Mouse (Mus musculus): ENCODE data around the gene Spred2.
A peak's percentile ranks its signal among the peaks of the same experiment; 100 is the strongest.

The Spred2 gene

DNA sequence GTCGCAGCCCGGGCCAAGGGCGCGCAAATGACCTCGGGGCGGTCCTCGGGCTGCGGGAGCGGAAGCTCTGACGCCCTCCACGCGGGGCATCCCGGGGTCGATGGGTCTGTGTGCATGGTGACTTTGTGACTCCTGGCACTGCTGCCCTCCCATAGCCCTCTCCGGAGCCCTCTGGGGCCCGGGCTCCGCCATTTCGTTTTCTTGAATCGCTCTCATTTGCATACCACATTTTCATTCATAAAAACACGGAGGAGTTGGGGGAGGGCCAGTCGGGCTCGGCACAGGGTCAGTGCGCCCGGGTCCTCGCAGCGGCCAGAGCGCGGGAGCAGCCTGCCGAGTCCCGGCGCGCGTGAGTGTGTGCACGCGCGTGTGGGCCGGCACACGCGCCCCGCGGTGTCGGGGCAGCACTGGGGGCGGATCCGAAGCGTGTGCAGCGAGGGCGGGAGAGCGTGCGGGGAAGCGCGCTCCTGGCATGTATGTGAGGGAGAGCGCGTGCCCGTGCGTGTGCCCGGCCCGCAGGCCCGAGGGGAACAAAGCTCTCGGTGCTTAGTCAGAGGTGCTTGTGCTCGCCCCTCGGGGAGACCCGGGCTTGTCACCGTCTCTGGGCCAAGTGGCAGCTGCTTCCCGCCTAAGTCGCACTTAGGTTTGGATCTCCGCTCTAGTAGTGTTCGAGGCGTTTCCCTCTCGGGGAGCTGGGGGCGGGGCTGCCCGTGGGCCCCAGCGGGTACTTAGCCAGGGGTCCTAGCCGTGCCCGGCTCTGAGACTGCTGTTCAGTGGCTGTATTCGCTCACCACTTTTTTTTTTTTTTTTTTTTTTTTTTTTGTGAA, 1.2 kb downstream of the Spred2 start:
- peak; percentile 57 to 64 for DNase-seq (ENCODE audit: low spot score in 2 of 2)

DNA sequence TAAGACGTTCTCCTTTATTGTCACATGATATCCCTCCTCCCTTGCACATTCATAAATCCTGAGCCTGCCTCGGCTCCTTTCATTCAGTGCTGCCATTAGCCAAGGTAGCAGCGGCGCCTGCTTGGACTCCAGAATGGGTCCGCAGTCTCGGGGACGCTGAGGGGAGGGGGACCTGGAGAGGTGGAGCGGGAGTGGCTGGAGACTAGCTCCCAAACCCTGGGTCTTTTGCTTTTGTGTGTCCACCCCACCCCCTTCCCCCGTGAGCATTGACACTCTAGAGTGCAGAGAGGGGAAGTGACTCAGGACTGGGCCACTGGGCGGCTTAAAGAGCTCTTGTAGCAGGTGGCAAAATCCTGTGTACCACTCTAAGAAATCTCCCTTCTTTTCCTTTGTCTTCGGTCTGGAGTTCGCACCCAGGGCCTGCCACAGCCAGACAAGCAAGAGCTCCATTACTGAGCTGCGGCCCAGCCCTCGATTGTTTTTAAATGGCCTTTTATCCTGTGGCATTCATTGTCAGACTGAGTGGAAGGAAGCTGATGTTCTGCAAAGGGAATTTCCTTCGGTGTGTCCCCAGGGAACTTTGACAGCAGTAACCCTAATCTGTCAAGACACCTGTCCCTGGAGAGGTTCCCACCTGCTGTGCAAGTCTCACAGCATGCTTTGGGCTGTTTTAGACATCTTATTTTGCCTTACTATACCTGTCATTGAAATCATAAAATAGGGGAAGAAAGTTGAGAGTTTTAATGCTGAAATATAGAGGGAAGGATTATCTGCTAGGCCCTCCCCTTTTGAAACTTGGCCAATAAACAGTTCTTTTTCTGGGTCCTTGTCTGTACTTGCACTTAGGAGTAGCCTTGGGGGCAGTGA, 2.0 kb downstream of the Spred2 start:
- peak in 1 of 2 experiments; percentile 43 for DNase-seq (ENCODE audit: low spot score in 2 of 2)

GRCm38 (mm10) chr11:19926843-19927120, 2.6 kb downstream of the Spred2 start:
- DNase-seq (ENCODE audit: low spot score in 2 of 2): no peak

DNA sequence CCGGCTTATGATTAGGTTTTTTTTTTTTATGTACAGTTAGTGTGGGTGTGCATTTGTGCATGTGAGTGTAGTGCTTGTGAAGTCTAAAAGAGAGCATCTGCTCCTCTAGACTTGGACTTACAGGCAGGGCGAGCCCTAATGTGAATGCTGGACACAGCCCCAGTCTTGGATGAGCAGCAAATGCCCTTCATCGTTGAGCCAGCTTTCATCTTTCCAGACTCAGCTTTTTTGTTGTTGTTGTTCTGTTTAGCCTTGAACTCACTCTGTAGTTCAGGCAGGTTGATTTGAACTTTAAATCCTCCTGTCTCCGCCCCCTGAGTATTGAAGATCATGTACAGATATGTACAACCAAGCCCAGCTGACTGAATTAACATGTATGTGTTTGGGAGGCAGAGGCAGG, 4.5 kb downstream of the Spred2 start:
- DNase-seq (ENCODE audit: low spot score in 2 of 2): no peak

DNA sequence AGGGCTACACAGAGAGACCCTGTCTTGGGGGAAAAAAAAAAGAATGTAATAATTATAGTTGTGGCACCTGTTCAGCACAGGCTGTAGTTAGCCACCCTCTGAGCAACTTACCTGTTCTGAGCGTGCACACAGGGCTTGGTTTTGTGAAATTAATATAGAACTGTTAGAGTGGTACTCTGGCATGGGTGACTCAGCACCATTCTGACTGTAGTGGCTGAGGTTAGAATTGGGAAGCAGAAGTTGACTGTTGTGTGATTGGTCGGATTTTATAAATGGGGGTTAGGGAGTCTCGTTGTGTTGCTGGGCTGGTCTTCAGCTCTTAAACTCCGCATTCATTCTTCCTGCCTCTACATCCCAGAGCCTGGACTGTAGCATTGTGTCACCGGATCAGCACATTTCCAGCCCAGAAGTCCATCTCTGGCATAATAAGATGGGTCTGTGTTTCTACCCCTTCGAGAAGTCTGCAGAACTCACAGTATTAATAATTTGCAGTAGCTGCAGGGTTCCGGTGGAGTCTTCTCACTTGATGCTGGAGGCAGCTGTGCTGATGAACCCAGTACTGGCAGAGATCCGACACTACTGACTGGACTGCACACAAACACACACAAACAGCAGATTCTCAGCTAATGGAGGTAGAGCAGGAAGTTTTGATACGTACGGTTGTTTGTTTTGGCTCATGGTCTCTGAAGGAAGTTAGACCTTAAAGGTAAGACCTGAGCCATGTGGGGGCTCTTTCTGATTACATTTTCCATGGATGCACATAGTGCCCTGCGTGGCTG, 5.1 kb downstream of the Spred2 start:
- no peak for DNase-seq (ENCODE audit: low spot score in 2 of 2)

DNA sequence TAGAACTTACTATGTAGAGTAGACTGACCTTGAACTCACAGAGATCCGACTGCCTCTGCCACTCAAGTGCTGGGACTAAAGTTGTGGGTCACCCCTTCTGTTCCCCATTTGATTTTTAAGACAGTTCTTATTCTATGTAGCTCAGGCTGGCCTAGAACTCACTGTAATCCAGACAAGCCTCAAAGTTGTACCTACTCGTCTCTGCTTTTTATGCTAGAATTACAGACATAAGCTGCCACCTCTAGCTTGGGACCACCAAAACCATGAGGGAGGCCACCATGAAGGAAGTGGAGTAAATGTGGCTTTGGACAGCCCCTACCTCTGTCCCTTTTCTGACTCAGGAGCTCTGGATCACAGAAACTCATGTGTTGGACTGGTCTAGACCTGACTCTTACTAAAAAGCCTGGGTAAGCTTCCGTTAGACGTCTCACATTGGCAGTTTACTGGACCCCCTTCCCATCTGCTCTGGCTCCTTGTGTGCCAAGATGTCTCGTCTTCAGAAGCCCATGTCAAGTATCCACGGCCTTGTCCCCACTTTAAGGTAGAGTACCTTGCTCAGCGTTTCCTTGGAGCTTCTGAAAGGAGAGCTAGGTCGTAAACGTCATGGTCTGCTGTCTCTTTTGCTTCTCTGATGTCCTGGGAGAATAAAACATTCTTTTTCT, 7.5 kb downstream of the Spred2 start:
- DNase-seq (ENCODE audit: low spot score in 2 of 2): no peak

DNA sequence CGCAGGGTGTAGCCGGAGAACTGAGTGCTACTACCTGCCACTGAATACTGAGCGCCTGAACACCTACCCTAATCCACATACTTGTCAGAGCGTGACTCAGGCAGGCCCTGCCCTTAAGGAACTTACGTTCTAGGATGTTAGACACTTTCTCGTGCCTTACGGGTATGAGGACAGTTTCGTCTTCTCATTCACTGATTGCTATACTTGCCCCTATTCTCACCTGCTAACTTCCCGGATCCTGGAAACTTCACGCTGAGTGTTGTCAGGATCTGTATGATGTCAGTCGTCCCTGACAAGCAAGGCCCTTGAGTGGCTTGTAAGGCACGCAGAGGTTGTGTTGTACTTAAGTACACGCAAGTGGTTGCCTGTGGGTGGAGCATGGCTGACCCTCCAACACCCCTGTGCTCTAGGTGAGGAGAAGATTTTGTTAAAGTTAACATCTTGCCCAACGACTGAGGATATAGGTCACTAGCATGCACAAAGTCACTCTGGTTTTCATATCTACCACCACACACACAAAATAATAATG, 8.9 kb downstream of the Spred2 start:
- no peak for DNase-seq (ENCODE audit: low spot score in 2 of 2)

DNA sequence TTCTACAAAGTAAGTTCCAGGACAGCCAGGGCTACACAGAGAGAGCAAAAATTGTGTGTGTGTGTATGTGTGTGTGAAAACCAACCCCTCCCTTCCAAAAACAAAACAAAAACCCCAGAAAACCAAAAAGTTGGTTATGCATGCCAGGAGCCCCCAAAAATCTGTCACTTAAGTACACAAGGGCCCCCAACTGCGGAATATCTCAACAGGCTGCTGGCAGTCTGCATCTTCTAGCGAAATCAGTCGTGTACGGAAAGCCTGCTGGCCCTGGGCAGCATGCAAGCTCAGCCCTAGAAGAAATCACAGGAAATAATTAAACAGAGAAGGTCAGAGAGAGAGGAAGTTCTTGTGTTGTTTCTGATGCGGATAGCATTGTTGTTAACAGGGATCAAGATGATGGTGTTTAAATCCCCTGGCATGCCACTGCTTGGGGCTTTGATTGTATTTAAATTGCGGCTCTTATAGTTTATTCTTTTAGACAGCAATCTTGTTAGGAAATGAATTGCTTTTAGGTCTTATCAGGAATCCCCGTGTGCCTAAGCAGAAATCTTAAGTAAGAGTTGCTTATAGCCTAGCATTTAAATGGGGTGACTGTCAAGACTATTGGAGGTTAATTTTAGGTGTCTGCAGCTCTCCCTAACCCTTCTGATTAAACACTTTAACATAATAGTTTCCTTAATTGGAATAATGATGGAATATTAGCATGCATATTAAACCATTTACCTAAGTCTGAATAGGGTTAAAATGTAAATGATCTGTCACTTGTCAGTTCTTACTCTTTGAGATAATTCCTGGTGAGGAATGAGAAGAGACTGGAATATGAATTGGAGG, 11.6 kb downstream of the Spred2 start:
- DNase-seq (ENCODE audit: low spot score in 2 of 2): no peak

- no peak for DNase-seq (ENCODE audit: low spot score in 2 of 2)
Observed at GRCm38 (mm10) chr11:19938456-19939004, 14.4 kb downstream of the Spred2 start.

DNA sequence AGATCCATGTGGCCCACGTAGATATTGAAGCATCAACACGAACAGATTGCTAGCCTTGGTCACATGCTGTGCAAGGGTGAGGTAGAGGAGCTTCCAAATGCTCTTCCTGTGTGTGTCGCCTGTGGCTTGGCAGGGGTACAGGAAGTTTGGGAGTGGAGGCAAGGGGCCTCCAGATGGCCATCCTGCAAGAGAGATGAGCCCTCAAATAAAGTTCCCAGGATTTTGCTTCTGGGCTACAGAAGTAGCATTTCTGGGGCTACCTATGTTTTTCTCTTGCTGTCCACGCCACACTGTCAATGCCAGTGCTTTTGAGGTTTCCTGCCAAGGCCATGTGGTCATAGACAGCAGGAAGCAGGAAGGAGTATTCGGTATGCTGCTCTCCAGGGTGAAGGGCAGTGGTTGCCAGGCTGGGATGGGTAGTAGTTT, 15.1 kb downstream of the Spred2 start:
- no peak for DNase-seq (ENCODE audit: low spot score in 2 of 2)

GRCm38 (mm10) chr11:19939831-19940230, 15.7 kb downstream of the Spred2 start:
- DNase-seq (ENCODE audit: low spot score in 2 of 2): no peak

DNA sequence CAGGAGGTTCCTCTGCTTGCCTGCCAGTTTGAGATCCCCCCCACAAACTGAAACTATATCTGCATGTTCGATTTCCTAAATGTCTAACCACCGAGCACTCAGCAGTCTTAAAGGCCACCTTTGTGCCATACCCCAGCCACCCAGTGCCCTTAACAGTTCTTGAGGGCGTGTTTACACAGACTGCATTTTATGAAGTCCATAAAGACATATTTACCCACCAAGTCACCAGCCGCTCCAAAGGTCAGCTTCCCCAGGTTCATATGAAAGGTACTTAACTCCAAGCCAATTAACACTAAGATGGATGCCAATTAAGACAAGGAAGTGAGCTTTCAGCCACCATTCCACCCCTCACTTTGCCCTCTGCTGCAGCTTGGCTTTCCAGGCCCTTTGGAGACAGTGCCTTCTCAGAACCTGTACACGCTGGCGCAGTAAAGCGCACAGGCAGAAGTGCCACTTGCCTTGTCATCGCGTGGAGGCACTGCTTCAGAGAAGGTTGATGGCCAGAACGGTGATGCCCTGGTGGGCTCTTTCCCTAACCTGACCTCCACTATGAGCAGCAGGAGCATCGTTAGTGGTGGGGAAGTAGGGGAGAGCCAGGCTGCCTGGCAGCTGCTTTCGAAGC, 17.1 kb downstream of the Spred2 start:
- DNase-seq (ENCODE audit: low spot score in 2 of 2): no peak

GRCm38 (mm10) chr11:19941978-19942377, 17.8 kb downstream of the Spred2 start:
- DNase-seq (ENCODE audit: low spot score in 2 of 2): no peak

DNA sequence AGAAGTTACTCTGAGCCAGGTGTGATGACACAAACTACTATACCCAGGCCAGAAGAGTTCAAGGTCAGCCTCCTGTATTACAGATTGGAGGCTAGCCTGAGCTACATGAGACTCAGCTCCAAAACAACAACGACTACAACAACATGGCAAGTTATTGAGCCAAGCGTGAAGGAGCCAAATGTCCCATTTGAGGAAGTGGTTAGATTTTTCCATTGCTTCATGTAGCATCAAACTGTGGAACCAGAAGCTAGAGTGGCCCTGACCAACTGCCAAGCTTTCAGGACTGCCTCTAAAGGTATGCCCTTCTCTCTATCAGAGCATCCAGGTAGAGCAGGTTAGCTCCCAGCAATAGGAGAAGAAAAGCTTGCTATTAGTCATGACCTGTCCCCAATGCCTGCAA, 19.6 kb downstream of the Spred2 start:
- DNase-seq (ENCODE audit: low spot score in 2 of 2): no peak

DNA sequence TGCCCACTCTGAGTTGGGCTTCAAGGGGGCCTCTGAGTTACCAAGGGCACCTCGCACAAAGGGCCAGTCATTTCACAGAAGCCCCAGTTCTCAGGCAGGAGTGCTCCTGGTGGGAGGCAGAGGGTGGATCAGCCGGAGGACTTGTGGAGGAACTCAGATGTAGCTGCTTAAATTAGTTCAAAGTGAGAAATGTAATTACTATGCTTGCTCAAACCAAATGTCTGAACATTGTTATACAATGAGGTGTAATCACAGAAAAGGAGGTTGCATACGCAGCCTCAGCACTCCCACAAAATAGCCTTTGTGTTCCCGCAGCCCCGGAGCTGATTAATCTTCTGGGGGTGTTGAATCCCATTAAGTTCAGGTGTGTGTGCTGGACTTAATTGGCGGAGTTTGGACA, 20.5 kb downstream of the Spred2 start:
- DNase-seq (ENCODE audit: low spot score in 2 of 2): no peak

GRCm38 (mm10) chr11:19946721-19947120, 22.5 kb downstream of the Spred2 start:
- DNase-seq (ENCODE audit: low spot score in 2 of 2): no peak

- DNase-seq (ENCODE audit: low spot score in 2 of 2): peak in 1 of 2 experiments; percentile 46
Observed at GRCm38 (mm10) chr11:19947626-19948135, 23.5 kb downstream of the Spred2 start.

DNA sequence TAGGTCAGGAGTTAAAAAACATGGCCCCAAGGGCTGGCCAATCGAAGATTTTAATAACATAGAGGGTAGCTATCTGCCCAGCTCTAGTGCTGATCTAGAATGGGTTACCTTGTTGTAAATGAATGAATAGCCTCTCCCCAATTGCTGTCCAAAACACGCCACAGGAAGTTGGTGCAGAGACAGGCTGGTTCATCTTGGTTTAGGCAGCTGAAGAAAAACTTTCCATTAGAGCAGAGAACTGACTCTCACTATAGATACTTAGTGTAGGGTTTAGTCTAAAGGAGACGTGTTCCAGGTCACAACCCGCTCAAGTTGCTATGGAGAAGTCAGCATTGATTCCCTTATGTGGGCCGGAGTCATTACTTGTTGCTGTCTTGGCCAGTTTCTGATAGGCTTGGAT, 25.6 kb downstream of the Spred2 start:
- no peak for DNase-seq (ENCODE audit: low spot score in 2 of 2)

- no peak for DNase-seq (ENCODE audit: low spot score in 2 of 2)
Observed at GRCm38 (mm10) chr11:19950169-19950568, 26.0 kb downstream of the Spred2 start.

DNA sequence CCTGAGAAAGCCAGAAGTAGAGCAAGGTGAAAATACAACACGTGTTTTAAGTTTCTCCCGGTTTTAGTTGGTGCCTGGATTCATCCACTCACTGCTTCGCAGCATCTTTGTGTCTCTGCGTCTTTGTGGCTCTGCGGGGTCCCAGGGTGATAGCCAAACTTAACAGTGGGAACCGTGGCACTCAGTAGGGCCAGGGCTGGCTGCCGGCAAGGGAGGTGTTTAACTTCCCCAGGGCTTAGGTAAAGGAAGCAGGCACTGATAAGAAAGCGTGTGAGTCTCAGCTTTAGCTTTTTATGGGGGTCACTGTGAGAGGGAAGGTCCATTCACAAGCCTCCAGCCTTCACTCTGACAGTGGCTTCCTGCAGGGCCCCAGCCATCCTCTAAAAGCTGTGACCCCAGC, 28.8 kb downstream of the Spred2 start:
- DNase-seq (ENCODE audit: low spot score in 2 of 2): no peak
